Mouse (Mus musculus): ENCODE results near the gene Cfi. TPM values are rescaled to one million over a fixed set of nuclear protein-coding genes. Genes with fewer than 3 reads are reported as not detected.

Gene Cfi
- polyA plus RNA-seq, 1 experiment, result 0.76 TPM

GRCm38 (mm10) chr3:129824146-129824545 lies 11.5 kb upstream of the Cfi start:
- H3K4me3 ChIP-seq (replicated peaks; ENCODE audit: extremely low read depth, low read depth, low read length), result no peak overlapping the region
- no peaks in the 10 kb centered on the region for H3K4me1 ChIP-seq (ENCODE audit: control insufficient read depth, insufficient read depth, low read length)
- 73% methylated on average over 4 of the region's 4 CpGs for whole genome bisulfite sequencing
- no peak for DNase-seq
- TF ChIP-seq CTCF (IDR thresholded peaks at IDR 0.05; ENCODE audit: insufficient read depth, low read length) (no peak), POLR2A (IDR thresholded peaks at IDR 0.05; ENCODE audit: borderline replicate concordance, extremely low read depth, low read depth, low read length) (no peak)

- TF ChIP-seq CTCF (IDR thresholded peaks at IDR 0.05; ENCODE audit: insufficient read depth, low read length), result no peak
- no peak for TF ChIP-seq POLR2A (IDR thresholded peaks at IDR 0.05; ENCODE audit: borderline replicate concordance, extremely low read depth, low read depth, low read length)
- no peak overlapping the region for H3K4me3 ChIP-seq (replicated peaks; ENCODE audit: extremely low read depth, low read depth, low read length)
- no peaks in the 10 kb centered on the region for H3K4me1 ChIP-seq (ENCODE audit: control insufficient read depth, insufficient read depth, low read length)
- WGBS, result 90% methylated on average over 10 of the region's 10 CpGs
- no peak for DNase-seq
Observed at GRCm38 (mm10) chr3:129824891-129825290, 10.8 kb upstream of the Cfi start.

DNA sequence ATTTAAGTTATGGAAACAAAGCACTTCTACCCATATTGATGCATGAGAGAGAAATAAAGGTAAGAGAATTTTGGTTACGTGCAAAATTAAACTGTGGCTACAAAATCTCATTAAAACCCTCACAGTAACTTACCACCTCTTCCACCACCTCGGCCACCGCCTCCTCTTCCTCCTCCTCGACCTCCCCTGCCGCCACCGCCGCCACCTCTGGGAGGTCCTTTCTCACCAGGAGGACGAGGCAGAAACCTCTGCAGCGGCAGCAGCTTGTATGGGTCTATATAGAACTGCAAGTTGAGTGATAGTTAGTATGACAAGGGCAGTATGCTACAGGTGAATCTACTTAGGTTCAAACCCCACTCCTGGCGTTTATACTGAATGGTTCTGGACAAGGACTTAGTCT lies 9.0 kb upstream of the Cfi start:
- TF ChIP-seq CTCF (IDR thresholded peaks at IDR 0.05; ENCODE audit: insufficient read depth, low read length), result no peak
- no peak for TF ChIP-seq POLR2A (IDR thresholded peaks at IDR 0.05; ENCODE audit: borderline replicate concordance, extremely low read depth, low read depth, low read length)
- WGBS, result 85% methylated on average over 10 of the region's 10 CpGs
- no peak for DNase-seq
- no peaks in the 10 kb centered on the region for H3K4me1 ChIP-seq (ENCODE audit: control insufficient read depth, insufficient read depth, low read length)
- no peak overlapping the region for H3K4me3 ChIP-seq (replicated peaks; ENCODE audit: extremely low read depth, low read depth, low read length)

DNA sequence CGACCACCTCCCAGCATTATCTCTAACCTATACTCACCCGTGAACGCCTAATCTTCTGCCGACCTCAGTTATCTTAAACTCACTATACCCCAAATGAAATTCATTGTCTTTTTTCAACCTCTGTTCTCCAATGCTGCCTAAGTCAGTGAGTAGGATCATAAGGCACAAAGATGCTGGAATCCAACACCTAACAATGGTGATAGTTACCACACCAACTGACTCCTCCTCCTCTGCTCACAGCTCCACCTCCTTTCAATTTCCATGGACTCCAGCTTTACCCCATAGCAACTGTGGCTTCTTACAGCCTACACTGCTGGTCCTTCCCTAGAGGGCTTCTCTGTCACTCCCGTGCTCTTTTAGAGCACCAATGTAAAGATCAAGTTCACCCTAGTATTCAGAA lies 8.0 kb upstream of the Cfi start:
- no peaks in the 10 kb centered on the region for H3K4me1 ChIP-seq (ENCODE audit: control insufficient read depth, insufficient read depth, low read length)
- 95% methylated on average over 5 of the region's 5 CpGs for WGBS
- no peak overlapping the region for H3K4me3 ChIP-seq (replicated peaks; ENCODE audit: extremely low read depth, low read depth, low read length)
- no peak for DNase-seq
- TF ChIP-seq POLR2A (IDR thresholded peaks at IDR 0.05; ENCODE audit: borderline replicate concordance, extremely low read depth, low read depth, low read length) (no peak), CTCF (IDR thresholded peaks at IDR 0.05; ENCODE audit: insufficient read depth, low read length) (no peak)

- no peak for TF ChIP-seq POLR2A (IDR thresholded peaks at IDR 0.05; ENCODE audit: borderline replicate concordance, extremely low read depth, low read depth, low read length)
- under 1% methylated on average over 45 of the region's 45 CpGs for WGBS
Observed at GRCm38 (mm10) chr3:129830626-129831025, 5.1 kb upstream of the Cfi start.

GRCm38 (mm10) chr3:129831035-129831568 lies 4.6 kb upstream of the Cfi start, which contains the start of gene Gar1:
Gar1 (minus strand) TSS chr3:129831396.
- DNase-seq, result peak; percentile 93
- WGBS, result under 1% methylated on average over 60 of the region's 60 CpGs
- TF ChIP-seq CTCF (IDR thresholded peaks at IDR 0.05; ENCODE audit: insufficient read depth, low read length) (no peak), POLR2A (IDR thresholded peaks at IDR 0.05; ENCODE audit: borderline replicate concordance, extremely low read depth, low read depth, low read length) (peak; percentile 45; the same call in 1 of the 2 replicates)
- H3K4me1 ChIP-seq (ENCODE audit: control insufficient read depth, insufficient read depth, low read length), result no peaks in the 10 kb centered on the region; the same call in 1 of the 2 replicates
- H3K4me3 ChIP-seq (replicated peaks; ENCODE audit: extremely low read depth, low read depth, low read length), result peak within 1 kb of the TSS; percentile 90

More at GRCm38 (mm10) chr3:129830626-129831025, 5.1 kb upstream of the Cfi start:
- Histone ChIP-seq H3K4me3 (replicated peaks; ENCODE audit: extremely low read depth, low read depth, low read length) (peak overlapping the region; percentile 90), H3K4me1 (ENCODE audit: control insufficient read depth, insufficient read depth, low read length) (no peaks in the 10 kb centered on the region; the same call in 1 of the 2 replicates)
- no peak for DNase-seq

GRCm38 (mm10) chr3:129836051-129836697 lies 490 bp downstream of the Cfi start:
- TF ChIP-seq CTCF (IDR thresholded peaks at IDR 0.05; ENCODE audit: insufficient read depth, low read length) (no peak), POLR2A (IDR thresholded peaks at IDR 0.05; ENCODE audit: borderline replicate concordance, extremely low read depth, low read depth, low read length) (peak; percentile 26; the same call in 1 of the 2 replicates)
- DNase-seq, result peak; percentile 12
- peak overlapping the region; percentile 47 for H3K4me3 ChIP-seq (replicated peaks; ENCODE audit: extremely low read depth, low read depth, low read length)
- H3K4me1 ChIP-seq (ENCODE audit: control insufficient read depth, insufficient read depth, low read length), result no peaks in the 10 kb centered on the region; the same call in 1 of the 2 replicates
- 16% methylated on average over 11 of the region's 11 CpGs for WGBS

DNA sequence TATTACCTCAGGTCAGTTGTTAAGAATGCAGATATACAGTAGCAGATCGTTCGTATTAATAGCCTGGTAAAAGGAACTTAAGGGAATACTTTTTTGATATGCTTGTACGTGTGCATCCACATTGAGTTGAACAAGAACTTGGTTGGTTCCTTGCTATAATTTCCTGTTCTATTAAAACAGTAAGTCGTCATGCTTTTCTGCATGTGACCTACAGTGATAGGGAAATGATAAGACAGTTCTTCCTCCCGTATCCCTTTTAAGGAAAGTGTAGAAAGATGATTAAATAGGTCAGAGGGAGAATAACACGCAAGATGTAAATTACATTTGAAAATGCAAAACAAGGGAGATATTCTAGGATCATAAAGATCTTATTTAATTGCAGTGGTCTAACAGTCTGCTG lies 1.3 kb downstream of the Cfi start:
- TF ChIP-seq CTCF (IDR thresholded peaks at IDR 0.05; ENCODE audit: insufficient read depth, low read length) (no peak), POLR2A (IDR thresholded peaks at IDR 0.05; ENCODE audit: borderline replicate concordance, extremely low read depth, low read depth, low read length) (no peak)
- H3K4me1 ChIP-seq (ENCODE audit: control insufficient read depth, insufficient read depth, low read length), result no peaks in the 10 kb centered on the region; the same call in 1 of the 2 replicates
- no peak for DNase-seq
- no peak overlapping the region for H3K4me3 ChIP-seq (replicated peaks; ENCODE audit: extremely low read depth, low read depth, low read length)
- WGBS, result 64% methylated on average over 6 of the region's 6 CpGs

DNA sequence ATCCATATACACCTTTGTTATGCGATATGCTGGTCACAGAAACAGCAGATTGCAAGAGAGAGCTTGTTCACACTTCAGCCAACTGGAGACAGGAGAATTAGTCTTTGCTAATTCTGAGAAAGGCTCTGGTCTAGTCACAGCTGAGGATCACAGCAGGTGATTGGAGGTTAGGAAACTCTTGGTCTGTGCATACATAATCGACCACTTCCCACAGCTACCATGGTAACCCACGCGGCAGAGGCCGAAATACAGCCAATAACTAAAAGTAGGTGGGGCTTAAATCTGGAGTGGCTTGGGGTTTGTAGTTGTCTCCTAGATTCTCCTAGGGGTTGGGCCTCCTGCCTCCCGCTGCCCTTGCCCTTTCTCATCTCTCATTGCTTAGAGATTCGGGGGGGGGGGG lies 2.3 kb downstream of the Cfi start:
- H3K4me3 ChIP-seq (replicated peaks; ENCODE audit: extremely low read depth, low read depth, low read length), result no peak overlapping the region
- no peaks in the 10 kb centered on the region; the same call in 1 of the 2 replicates for H3K4me1 ChIP-seq (ENCODE audit: control insufficient read depth, insufficient read depth, low read length)
- WGBS, result 44% methylated on average over 7 of the region's 7 CpGs
- DNase-seq, result no peak
- TF ChIP-seq POLR2A (IDR thresholded peaks at IDR 0.05; ENCODE audit: borderline replicate concordance, extremely low read depth, low read depth, low read length) (no peak), CTCF (IDR thresholded peaks at IDR 0.05; ENCODE audit: insufficient read depth, low read length) (no peak)

GRCm38 (mm10) chr3:129845868-129846267 lies 10.2 kb downstream of the Cfi start:
- TF ChIP-seq CTCF (IDR thresholded peaks at IDR 0.05; ENCODE audit: insufficient read depth, low read length), result no peak
- no peak for TF ChIP-seq POLR2A (IDR thresholded peaks at IDR 0.05; ENCODE audit: borderline replicate concordance, extremely low read depth, low read depth, low read length)
- no peaks in the 10 kb centered on the region for H3K4me1 ChIP-seq (ENCODE audit: control insufficient read depth, insufficient read depth, low read length)

More at GRCm38 (mm10) chr3:129845868-129846267, 10.2 kb downstream of the Cfi start:
- no peak for DNase-seq
- H3K4me3 ChIP-seq (replicated peaks; ENCODE audit: extremely low read depth, low read depth, low read length), result no peak overlapping the region
- WGBS, result 65% methylated on average over 2 of the region's 2 CpGs

Measured in lung, adult 2 months (tissue).